Mouse (Mus musculus) mesoderm, embryonic 11.5 days (tissue): Measurements from ENCODE around the gene Ran.

Experiments
- DNase-seq: peaks from one replicate; pipeline ENCODE4 v3.0.0-alpha.2; 2012; ENCODE audit warnings: low read depth, low spot score

Ran gene

GRCm38 (mm10) chr5:129015020-129015419 is 4.8 kb upstream of the Ran start:
- DNase-seq, result no peak

GRCm38 (mm10) chr5:129015540-129015939 is 4.3 kb upstream of the Ran start:
- DNase-seq, result no peak

- DNase-seq, result no peak
These were observed 3.5 kb upstream of the Ran start for GRCm38 (mm10) chr5:129016370-129016769.

GRCm38 (mm10) chr5:129018782-129019489 is 933 bp upstream of the Ran start:
- no peak for DNase-seq

GRCm38 (mm10) chr5:129020300-129020668 is 415 bp downstream of the Ran start:
- DNase-seq, result no peak

- peak; percentile 19 for DNase-seq
These were observed 862 bp downstream of the Ran start for GRCm38 (mm10) chr5:129020731-129021130.

- no peak for DNase-seq
These were observed 5.2 kb downstream of the Ran start for GRCm38 (mm10) chr5:129025048-129025447.

GRCm38 (mm10) chr5:129025725-129026124 is 5.9 kb downstream of the Ran start:
- DNase-seq, result no peak

GRCm38 (mm10) chr5:129026171-129026570 is 6.3 kb downstream of the Ran start:
- peak; percentile 13 for DNase-seq

GRCm38 (mm10) chr5:129026637-129027036 is 6.8 kb downstream of the Ran start:
- DNase-seq, result no peak

- no peak for DNase-seq
These were observed 9.4 kb downstream of the Ran start for GRCm38 (mm10) chr5:129029131-129029723.

GRCm38 (mm10) chr5:129036678-129037077 is 16.8 kb downstream of the Ran start:
- DNase-seq, result no peak

GRCm38 (mm10) chr5:129037739-129038138 is 17.9 kb downstream of the Ran start:
- DNase-seq, result no peak

- no peak for DNase-seq
These were observed 26.0 kb downstream of the Ran start for GRCm38 (mm10) chr5:129045641-129046580.

- peak; percentile 82 for DNase-seq
These were observed 29.5 kb downstream of the Ran start for GRCm38 (mm10) chr5:129049372-129049771.

- no peak for DNase-seq
These were observed 32.0 kb downstream of the Ran start for GRCm38 (mm10) chr5:129051910-129052309.

GRCm38 (mm10) chr5:129052636-129053355 is 32.9 kb downstream of the Ran start:
- DNase-seq, result no peak

GRCm38 (mm10) chr5:129054675-129055284 is 34.9 kb downstream of the Ran start:
- DNase-seq, result no peak

GRCm38 (mm10) chr5:129059116-129059515 is 39.2 kb downstream of the Ran start:
- DNase-seq, result no peak

GRCm38 (mm10) chr5:129061579-129061978 is 41.7 kb downstream of the Ran start:
- peak; percentile 71 for DNase-seq
